Mouse (Mus musculus): Measurements from ENCODE around the gene Snd1. TPM values are rescaled to one million over a fixed set of nuclear protein-coding genes. Genes with fewer than 3 reads are reported as not detected.

Snd1 gene
- polyA plus RNA-seq (2012; fragmentation: generic; extraction: Trizol), result 155 TPM
- long read RNA-seq, experiment 1, transcript Snd1-201 (24 exons, 3,482 nt), result major isoform, 32 of 66 reads
- long read RNA-seq, experiment 1, partial matches to known transcripts, result 30 of 66 reads
- long read RNA-seq, experiment 1, other reads (novel, unspliced or antisense), result 4 of 66 reads
- long read RNA-seq, experiment 2, transcript Snd1-201 (24 exons, 3,482 nt), result major isoform, 1,143 of 1,243 reads
- long read RNA-seq, experiment 2, partial matches to known transcripts, result 44 of 1,243 reads
- long read RNA-seq, experiment 2, other reads (novel, unspliced or antisense), result 56 of 1,243 reads

GRCm38 (mm10) chr6:28474839-28475238 lies at the start of gene Snd1:
TSS of gene Snd1 (plus strand) at chr6:28475139.
- Histone ChIP-seq H3K27me3 (ENCODE audit: control insufficient read depth, insufficient read depth, insufficient read length) (no peaks in the 10 kb centered on the region), H3ac (ENCODE audit: control insufficient read depth, insufficient read length, low read depth) (no peak within 1 kb of the TSS), H3K79me2 (ENCODE audit: control insufficient read depth, insufficient read depth) (no peaks in the 10 kb centered on the region), H3K79me3 (ENCODE audit: low read depth) (no peaks in the 10 kb centered on the region), H3K4me3 (ENCODE audit: insufficient read depth, poor library complexity, severe bottlenecking) (no peak within 1 kb of the TSS), H3K36me3 (ENCODE audit: control insufficient read depth, insufficient read depth) (no peaks in the 10 kb centered on the region)
- no peak for TF ChIP-seq CTCF (IDR thresholded peaks at IDR 0.05; ENCODE audit: control insufficient read depth, insufficient read depth, insufficient read length)
- TF ChIP-seq CEBPB (IDR thresholded peaks at IDR 0.05; ENCODE audit: low read depth), result no peak
- no peak for TF ChIP-seq MYOD1 (IDR thresholded peaks at IDR 0.05; ENCODE audit: control insufficient read depth, insufficient read length, low read depth)
- TF ChIP-seq FOSL1 (IDR thresholded peaks at IDR 0.05; ENCODE audit: insufficient read depth, low read length, poor library complexity, severe bottlenecking), result no peak

- Histone ChIP-seq H3K36me3 (ENCODE audit: control insufficient read depth, insufficient read depth) (peaks cover 6% of the 10 kb centered on the region), H3K79me3 (ENCODE audit: low read depth) (peaks cover 7% of the 10 kb centered on the region), H3K4me3 (ENCODE audit: insufficient read depth, poor library complexity, severe bottlenecking) (no peak within 1 kb of the TSS), H3K27me3 (ENCODE audit: control insufficient read depth, insufficient read depth, insufficient read length) (no peaks in the 10 kb centered on the region), H3K79me2 (ENCODE audit: control insufficient read depth, insufficient read depth) (peaks cover 15% of the 10 kb centered on the region), H3ac (ENCODE audit: control insufficient read depth, insufficient read length, low read depth) (no peak within 1 kb of the TSS)
- TF ChIP-seq USF1 (IDR thresholded peaks at IDR 0.05; ENCODE audit: low read depth) (no peak), MAX (IDR thresholded peaks at IDR 0.05) (no peak), MYOG (IDR thresholded peaks at IDR 0.05; ENCODE audit: control insufficient read depth, extremely low read depth, insufficient read length) (no peak), CEBPB (IDR thresholded peaks at IDR 0.05; ENCODE audit: low read depth) (no peak), CTCF (IDR thresholded peaks at IDR 0.05; ENCODE audit: control insufficient read depth, insufficient read depth, insufficient read length) (no peak), FOSL1 (IDR thresholded peaks at IDR 0.05; ENCODE audit: insufficient read depth, low read length, poor library complexity, severe bottlenecking) (no peak)
These were observed 47.7 kb upstream of the Snd1 start, which contains the start of gene Fscn3 for GRCm38 (mm10) chr6:28427096-28427839. TSS of gene Fscn3 (plus strand) at chr6:28427789.

DNA sequence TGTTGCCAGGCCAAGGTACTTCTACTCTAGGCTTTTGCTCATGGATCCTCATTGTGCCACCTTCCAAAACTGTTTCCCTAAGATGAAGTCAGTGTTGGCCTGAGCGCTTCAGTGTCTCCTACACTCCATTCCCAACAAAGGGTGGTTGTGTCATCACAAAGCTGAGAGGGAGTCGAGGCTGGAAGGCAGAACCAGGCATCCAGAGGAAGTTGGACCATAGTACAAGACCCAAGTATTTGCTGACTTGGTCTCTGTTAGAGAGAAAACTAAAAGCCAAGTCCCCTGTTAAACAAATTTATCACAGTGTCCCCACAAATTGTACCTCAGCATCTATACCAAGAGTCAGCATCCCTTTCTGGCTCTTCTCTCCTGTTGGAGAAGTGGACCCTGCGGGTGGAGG lies 46.6 kb upstream of the Snd1 start, which contains the start of gene Gcc1:
Gene Gcc1, minus strand, starts transcription at position 101 of the 400 bp plus-strand sequence.
- TF ChIP-seq CEBPB (IDR thresholded peaks at IDR 0.05; ENCODE audit: low read depth), result no peak
- TF ChIP-seq FOSL1 (IDR thresholded peaks at IDR 0.05; ENCODE audit: insufficient read depth, low read length, poor library complexity, severe bottlenecking), result no peak
- TF ChIP-seq MAX (IDR thresholded peaks at IDR 0.05), result no peak
- no peak for TF ChIP-seq USF1 (IDR thresholded peaks at IDR 0.05; ENCODE audit: low read depth)
- TF ChIP-seq MYOD1 (IDR thresholded peaks at IDR 0.05; ENCODE audit: control insufficient read depth, insufficient read length, low read depth), result no peak
- TF ChIP-seq CTCF (IDR thresholded peaks at IDR 0.05; ENCODE audit: control insufficient read depth, insufficient read depth, insufficient read length), result no peak
- no peak for TF ChIP-seq MYOG (IDR thresholded peaks at IDR 0.05; ENCODE audit: control insufficient read depth, extremely low read depth, insufficient read length)
- H3K4me3 ChIP-seq (ENCODE audit: insufficient read depth, poor library complexity, severe bottlenecking), result no peak within 1 kb of the TSS
- H3K79me2 ChIP-seq (ENCODE audit: control insufficient read depth, insufficient read depth), result peaks cover 15% of the 10 kb centered on the region
- no peak within 1 kb of the TSS for H3ac ChIP-seq (ENCODE audit: control insufficient read depth, insufficient read length, low read depth)
- peaks cover 7% of the 10 kb centered on the region for H3K79me3 ChIP-seq (ENCODE audit: low read depth)
- no peaks in the 10 kb centered on the region for H3K27me3 ChIP-seq (ENCODE audit: control insufficient read depth, insufficient read depth, insufficient read length)
- H3K36me3 ChIP-seq (ENCODE audit: control insufficient read depth, insufficient read depth), result peaks cover 6% of the 10 kb centered on the region

GRCm38 (mm10) chr6:28429870-28430269 lies 45.1 kb upstream of the Snd1 start:
- H3K27me3 ChIP-seq (ENCODE audit: control insufficient read depth, insufficient read depth, insufficient read length), result no peaks in the 10 kb centered on the region
- peaks cover 6% of the 10 kb centered on the region for H3K36me3 ChIP-seq (ENCODE audit: control insufficient read depth, insufficient read depth)
- TF ChIP-seq CTCF (IDR thresholded peaks at IDR 0.05; ENCODE audit: control insufficient read depth, insufficient read depth, insufficient read length) (no peak), MYOD1 (IDR thresholded peaks at IDR 0.05; ENCODE audit: control insufficient read depth, insufficient read length, low read depth) (no peak), CEBPB (IDR thresholded peaks at IDR 0.05; ENCODE audit: low read depth) (no peak), USF1 (IDR thresholded peaks at IDR 0.05; ENCODE audit: low read depth) (no peak), FOSL1 (IDR thresholded peaks at IDR 0.05; ENCODE audit: insufficient read depth, low read length, poor library complexity, severe bottlenecking) (no peak), MYOG (IDR thresholded peaks at IDR 0.05; ENCODE audit: control insufficient read depth, extremely low read depth, insufficient read length) (no peak), MAX (IDR thresholded peaks at IDR 0.05) (no peak)
- H3K79me3 ChIP-seq (ENCODE audit: low read depth), result peaks cover 2% of the 10 kb centered on the region
- H3ac ChIP-seq (ENCODE audit: control insufficient read depth, insufficient read length, low read depth), result no peak overlapping the region
- H3K4me3 ChIP-seq (ENCODE audit: insufficient read depth, poor library complexity, severe bottlenecking), result no peak overlapping the region
- H3K79me2 ChIP-seq (ENCODE audit: control insufficient read depth, insufficient read depth), result peaks cover 2% of the 10 kb centered on the region

DNA sequence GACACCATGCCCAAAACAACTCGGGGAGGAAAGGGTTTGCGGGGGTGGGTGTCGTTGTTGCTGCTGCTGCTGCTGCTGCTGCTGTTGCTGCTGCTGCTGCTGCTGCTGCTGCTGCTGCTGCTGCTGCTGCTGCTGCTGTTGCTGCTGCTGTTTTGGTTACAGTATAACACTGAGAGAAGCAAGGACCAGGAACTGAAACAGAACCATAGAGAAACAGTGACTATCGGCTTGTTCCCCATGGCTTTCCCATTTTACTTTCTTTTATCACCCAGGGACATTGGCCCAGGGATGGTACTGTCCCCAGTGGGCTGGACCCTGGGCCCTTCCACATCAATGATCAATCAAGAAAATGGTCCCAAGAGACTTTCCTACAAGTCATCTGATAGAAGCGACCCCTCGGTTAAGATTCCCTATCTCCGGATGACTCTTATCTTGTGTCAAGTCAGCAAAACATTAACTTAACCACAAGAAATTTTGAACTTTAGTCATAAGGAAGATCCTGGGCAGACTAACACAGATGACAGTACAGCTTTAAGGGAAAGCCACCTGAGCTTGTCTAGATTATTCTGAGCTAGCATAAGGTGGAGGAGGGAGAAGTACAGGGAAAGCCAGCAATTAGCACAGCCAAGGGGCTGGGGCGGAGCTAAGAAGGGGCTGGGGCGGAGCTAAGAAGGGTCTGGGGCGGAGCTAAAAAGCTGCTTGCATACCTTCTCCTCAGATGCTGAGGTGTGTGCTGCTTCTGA lies 44.0 kb upstream of the Snd1 start:
- TF ChIP-seq MYOD1 (IDR thresholded peaks at IDR 0.05; ENCODE audit: control insufficient read depth, insufficient read length, low read depth) (no peak), CTCF (IDR thresholded peaks at IDR 0.05; ENCODE audit: control insufficient read depth, insufficient read depth, insufficient read length) (no peak), MAX (IDR thresholded peaks at IDR 0.05) (no peak)
- Histone ChIP-seq H3K79me3 (ENCODE audit: low read depth) (no peaks in the 10 kb centered on the region), H3K27me3 (ENCODE audit: control insufficient read depth, insufficient read depth, insufficient read length) (no peaks in the 10 kb centered on the region), H3ac (ENCODE audit: control insufficient read depth, insufficient read length, low read depth) (no peak overlapping the region), H3K36me3 (ENCODE audit: control insufficient read depth, insufficient read depth) (peaks cover 6% of the 10 kb centered on the region), H3K4me3 (ENCODE audit: insufficient read depth, poor library complexity, severe bottlenecking) (no peak overlapping the region), H3K79me2 (ENCODE audit: control insufficient read depth, insufficient read depth) (no peaks in the 10 kb centered on the region)

Data from C2C12 (cell line).